Mouse (Mus musculus): ENCODE results near the gene Sla2. TPM values are rescaled to one million over a fixed set of nuclear protein-coding genes. Genes with fewer than 3 reads are reported as not detected.
"Not testable (repeated sequence)": the region's sequence is repeated elsewhere in the genome, so short reads cannot be mapped to it uniquely, and the experiment has no call there.

Sla2 gene
- polyA plus RNA-seq, 1 experiment from 2014 or later = 0.67 TPM

DNA sequence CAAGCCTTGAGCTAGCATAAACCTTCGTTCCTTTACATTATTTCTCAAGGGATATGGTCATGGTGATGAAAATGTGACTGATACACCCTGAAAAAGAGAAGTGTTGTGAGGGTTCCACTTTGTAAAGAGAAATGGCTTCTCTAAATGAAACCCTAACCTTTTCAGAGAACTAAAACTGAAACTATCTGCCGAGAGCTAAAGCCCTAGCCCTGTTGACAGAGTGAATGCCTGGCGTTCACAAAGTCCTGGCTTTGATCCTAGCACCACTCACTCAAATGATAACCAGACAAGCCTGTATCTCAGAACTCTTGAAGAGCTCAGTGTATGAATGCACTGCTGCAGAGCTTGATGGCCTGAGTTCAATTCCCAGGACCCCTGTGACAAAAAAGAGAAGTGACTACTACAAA, 29.6 kb downstream of the Sla2 start:
- DNase-seq (ENCODE audit: low spot score) = no peak
- WGBS = 84% methylated on average over 3 of the region's 3 CpGs
- H3K27ac ChIP-seq (replicated peaks) = no peak overlapping the region
- no peak overlapping the region for H3K4me3 ChIP-seq
- H3K9me3 ChIP-seq (replicated peaks) = no peaks in the 10 kb centered on the region
- H3K4me1 ChIP-seq = peaks cover 14% of the 10 kb centered on the region
- H3K27me3 ChIP-seq (ENCODE audit: low read depth, poor library complexity, severe bottlenecking) = no peaks in the 10 kb centered on the region
- peaks cover 72% of the 10 kb centered on the region for H3K36me3 ChIP-seq

- Histone ChIP-seq H3K27ac (replicated peaks) (no peak overlapping the region), H3K36me3 (peaks cover 82% of the 10 kb centered on the region), H3K27me3 (ENCODE audit: low read depth, poor library complexity, severe bottlenecking) (no peaks in the 10 kb centered on the region), H3K4me1 (peaks cover 6% of the 10 kb centered on the region), H3K4me3 (no peak overlapping the region), H3K9me3 (replicated peaks) (no peaks in the 10 kb centered on the region)
- DNase-seq (ENCODE audit: low spot score) = no peak
- WGBS = 89% methylated on average over 1 of the region's 1 CpGs
These were observed 30.7 kb downstream of the Sla2 start for GRCm38 (mm10) chr2:156856311-156856710.

DNA sequence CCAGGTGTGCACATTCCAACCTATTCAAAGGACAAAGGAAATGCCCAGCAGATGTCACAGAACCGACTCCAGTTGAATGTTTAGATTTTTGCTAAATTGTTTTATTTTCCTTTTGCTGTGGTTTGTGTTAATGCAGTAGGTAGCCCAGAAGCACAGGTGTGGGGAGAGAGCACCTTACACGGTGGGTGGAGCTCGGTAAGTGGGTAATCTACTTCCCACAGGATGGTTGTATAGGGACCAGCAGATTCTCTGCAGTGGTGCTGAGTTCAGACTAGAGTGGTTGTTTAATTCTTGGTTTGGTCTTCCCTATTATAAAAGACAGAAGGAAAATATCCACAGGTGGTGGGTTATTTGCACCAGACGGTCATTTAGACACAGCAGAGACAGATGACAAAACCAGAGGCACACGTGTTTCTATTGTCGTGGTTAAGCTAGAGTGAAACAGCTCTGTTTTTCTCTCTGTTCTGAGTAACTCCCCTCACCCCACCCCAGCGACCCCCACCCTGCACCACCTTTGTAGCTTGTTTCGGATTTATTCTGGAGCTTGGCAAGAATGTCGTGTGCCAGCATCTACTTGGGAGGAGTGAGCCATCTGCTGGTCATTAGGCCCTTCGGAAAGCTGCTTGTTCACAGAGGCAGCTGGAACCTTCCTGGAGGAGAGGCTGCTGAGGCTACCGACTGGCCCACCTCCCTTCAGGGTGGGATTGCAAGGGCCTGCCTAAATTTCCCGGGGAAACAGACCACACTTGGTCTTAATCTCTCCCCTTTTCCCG, 32.8 kb downstream of the Sla2 start:
- not testable (repeated sequence) for H3K27me3 ChIP-seq (ENCODE audit: low read depth, poor library complexity, severe bottlenecking); H3K4me3 ChIP-seq; H3K9me3 ChIP-seq (replicated peaks); H3K27ac ChIP-seq (replicated peaks); H3K4me1 ChIP-seq; DNase-seq (ENCODE audit: low spot score)
- WGBS = 68% methylated on average over 13 of the region's 13 CpGs
- H3K36me3 ChIP-seq = peaks cover 91% of the 10 kb centered on the region

DNA sequence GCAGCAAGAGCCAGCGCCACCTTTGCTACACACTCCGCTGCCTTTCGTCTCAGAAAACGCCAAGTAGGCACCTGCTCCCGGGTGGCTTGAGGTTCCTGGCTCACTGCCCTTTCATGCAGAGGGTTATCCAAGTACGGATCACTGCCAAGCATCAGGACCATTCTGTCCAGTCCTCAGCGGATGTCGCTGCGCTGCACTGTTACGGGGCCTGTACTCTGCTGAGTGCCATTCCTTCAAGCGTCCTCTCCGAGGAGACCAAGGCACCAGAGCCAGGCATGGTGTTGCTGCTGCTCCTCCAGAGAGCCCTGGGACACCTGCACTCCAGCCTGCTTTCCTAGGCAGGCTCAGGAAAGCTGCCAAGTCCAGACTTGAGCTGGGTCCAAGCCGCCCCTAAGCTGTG, 33.4 kb downstream of the Sla2 start:
- not testable (repeated sequence) for H3K9me3 ChIP-seq (replicated peaks)
- peaks cover 92% of the 10 kb centered on the region for H3K36me3 ChIP-seq

DNA sequence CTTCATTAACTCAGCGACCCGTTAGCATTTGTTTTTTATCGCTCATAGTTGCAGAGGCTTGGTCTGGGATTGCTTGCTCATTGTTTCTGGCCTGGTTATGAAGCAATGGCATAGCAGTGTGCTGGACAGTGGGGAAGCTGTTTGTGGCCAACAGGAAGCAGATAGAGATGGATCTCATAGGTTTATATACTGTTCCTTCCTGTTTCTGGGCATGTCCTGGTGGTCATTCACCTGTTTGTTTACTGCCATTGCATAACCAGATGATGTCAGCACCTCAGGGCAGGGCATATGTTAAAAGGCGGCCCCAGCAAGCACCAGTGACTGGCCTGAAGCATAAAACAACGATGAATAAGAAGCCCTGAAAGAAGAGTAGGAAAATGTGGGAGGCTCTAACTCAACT, 36.5 kb downstream of the Sla2 start:
- peaks cover 12% of the 10 kb centered on the region; the same call in 1 of the 2 replicates for H3K4me1 ChIP-seq
- no peak overlapping the region for H3K4me3 ChIP-seq
- no peak overlapping the region for H3K27ac ChIP-seq (replicated peaks)
- peaks cover 93% of the 10 kb centered on the region for H3K36me3 ChIP-seq
- H3K27me3 ChIP-seq (ENCODE audit: low read depth, poor library complexity, severe bottlenecking) = no peaks in the 10 kb centered on the region
- H3K9me3 ChIP-seq (replicated peaks) = no peaks in the 10 kb centered on the region
- no peak for DNase-seq (ENCODE audit: low spot score)
- 95% methylated on average over 5 of the region's 5 CpGs for WGBS

More for the DNA sequence above, 33.4 kb downstream of the Sla2 start:
- not testable (repeated sequence) for H3K27ac ChIP-seq (replicated peaks); H3K27me3 ChIP-seq (ENCODE audit: low read depth, poor library complexity, severe bottlenecking); H3K4me3 ChIP-seq; DNase-seq (ENCODE audit: low spot score); H3K4me1 ChIP-seq
- WGBS = 93% methylated on average over 9 of the region's 13 CpGs

GRCm38 (mm10) chr2:156848526-156849182, 38.3 kb downstream of the Sla2 start:
- no peak overlapping the region for H3K4me3 ChIP-seq
- no peak for DNase-seq (ENCODE audit: low spot score)
- no peak overlapping the region for H3K27ac ChIP-seq (replicated peaks)
- peaks cover 96% of the 10 kb centered on the region for H3K36me3 ChIP-seq
- H3K27me3 ChIP-seq (ENCODE audit: low read depth, poor library complexity, severe bottlenecking) = no peaks in the 10 kb centered on the region
- H3K9me3 ChIP-seq (replicated peaks) = no peaks in the 10 kb centered on the region
- peaks cover 28% of the 10 kb centered on the region for H3K4me1 ChIP-seq
- 89% methylated on average over 6 of the region's 6 CpGs for WGBS

DNA sequence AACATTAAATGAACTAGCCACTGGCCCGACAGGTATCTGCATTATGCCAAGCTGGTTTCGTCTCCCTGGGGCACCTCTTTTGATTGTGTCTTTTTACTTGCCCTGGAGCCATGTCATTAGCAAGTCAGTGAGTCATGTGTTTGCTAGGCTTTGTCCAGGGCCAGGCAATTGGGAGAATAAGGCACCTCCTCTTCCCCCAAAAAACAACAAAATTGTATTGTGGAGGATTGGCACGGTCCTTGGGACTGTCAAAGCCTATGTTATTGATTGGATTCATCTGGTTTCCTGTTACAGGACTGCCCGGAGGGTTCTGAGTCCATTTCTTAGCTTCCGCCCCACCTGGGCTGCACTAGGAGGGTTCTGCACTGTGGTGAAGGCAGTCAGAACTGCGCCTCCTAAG, 39.3 kb downstream of the Sla2 start:
- no peaks in the 10 kb centered on the region for H3K9me3 ChIP-seq (replicated peaks)
- peaks cover 91% of the 10 kb centered on the region for H3K36me3 ChIP-seq
- H3K4me1 ChIP-seq = peaks cover 38% of the 10 kb centered on the region
- no peak overlapping the region for H3K27ac ChIP-seq (replicated peaks)
- WGBS = 81% methylated on average over 6 of the region's 6 CpGs
- DNase-seq (ENCODE audit: low spot score) = no peak
- no peak overlapping the region for H3K4me3 ChIP-seq
- H3K27me3 ChIP-seq (ENCODE audit: low read depth, poor library complexity, severe bottlenecking) = no peaks in the 10 kb centered on the region

DNA sequence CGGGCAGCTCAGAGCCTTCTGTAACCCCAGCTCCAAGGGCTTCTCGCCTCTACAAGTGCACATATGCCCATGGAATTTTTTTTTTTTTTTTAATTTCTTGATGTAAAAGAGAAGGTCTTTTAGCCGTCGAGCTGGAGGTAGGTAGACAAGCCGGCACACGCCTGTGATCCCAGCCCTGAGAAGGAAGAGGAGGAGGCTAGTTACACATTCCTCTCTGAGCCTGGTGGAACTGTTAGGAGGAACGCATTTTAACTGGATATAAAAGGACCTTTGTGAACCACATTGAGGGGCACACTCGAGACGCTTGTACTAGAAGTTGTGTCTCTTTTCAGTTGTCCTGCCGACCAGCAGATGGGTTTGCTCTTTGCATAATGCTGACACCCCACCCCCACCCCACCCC, 42.3 kb downstream of the Sla2 start:
- Histone ChIP-seq H3K27ac (replicated peaks) (peak overlapping the region; percentile 38; the same call in 1 of the 2 replicates), H3K4me3 (peak overlapping the region; percentile 5; the same call in 1 of the 2 replicates), H3K4me1 (peaks cover 54% of the 10 kb centered on the region), H3K36me3 (peaks cover 62% of the 10 kb centered on the region), H3K9me3 (replicated peaks) (no peaks in the 10 kb centered on the region), H3K27me3 (ENCODE audit: low read depth, poor library complexity, severe bottlenecking) (no peaks in the 10 kb centered on the region)
- no peak for DNase-seq (ENCODE audit: low spot score)
- WGBS = 72% methylated on average over 10 of the region's 10 CpGs

DNA sequence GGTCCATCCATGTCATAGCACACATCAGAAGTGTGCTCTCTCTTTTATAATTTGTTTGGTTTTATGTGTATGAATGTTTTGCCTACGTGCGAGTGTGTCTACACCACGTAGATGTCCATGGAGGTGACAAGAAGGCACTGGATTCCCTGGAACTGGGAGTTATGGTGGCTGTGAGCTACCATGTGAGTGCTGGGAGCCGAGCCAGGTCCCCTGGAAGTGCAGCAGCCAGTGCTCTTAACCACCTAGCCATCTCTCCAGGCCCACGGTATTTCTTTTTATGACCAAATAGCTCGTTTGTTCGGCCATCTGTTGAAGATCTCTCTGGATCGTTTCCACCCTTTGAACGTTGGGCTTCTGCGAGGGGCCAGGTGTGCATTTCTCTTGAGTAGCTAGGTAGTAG, 43.7 kb downstream of the Sla2 start:
- 89% methylated on average over 10 of the region's 10 CpGs for WGBS
- DNase-seq (ENCODE audit: low spot score) = no peak
- no peak overlapping the region for H3K27ac ChIP-seq (replicated peaks)
- H3K4me1 ChIP-seq = peaks cover 67% of the 10 kb centered on the region
- no peaks in the 10 kb centered on the region for H3K27me3 ChIP-seq (ENCODE audit: low read depth, poor library complexity, severe bottlenecking)
- peaks cover 48% of the 10 kb centered on the region for H3K36me3 ChIP-seq
- peak overlapping the region; percentile 97; the same call in 1 of the 2 replicates for H3K4me3 ChIP-seq
- H3K9me3 ChIP-seq (replicated peaks) = no peaks in the 10 kb centered on the region

GRCm38 (mm10) chr2:156842711-156843110, 44.3 kb downstream of the Sla2 start:
- peak overlapping the region; percentile 97 for H3K4me3 ChIP-seq
- no peaks in the 10 kb centered on the region for H3K27me3 ChIP-seq (ENCODE audit: low read depth, poor library complexity, severe bottlenecking)
- peak; percentile 24 for DNase-seq (ENCODE audit: low spot score)
- no peaks in the 10 kb centered on the region for H3K9me3 ChIP-seq (replicated peaks)
- peaks cover 64% of the 10 kb centered on the region for H3K4me1 ChIP-seq
- 14% methylated on average over 11 of the region's 11 CpGs for WGBS
- peaks cover 45% of the 10 kb centered on the region for H3K36me3 ChIP-seq
- H3K27ac ChIP-seq (replicated peaks) = peak overlapping the region; percentile 99

GRCm38 (mm10) chr2:156841841-156842706, 44.9 kb downstream of the Sla2 start:
- no peaks in the 10 kb centered on the region for H3K9me3 ChIP-seq (replicated peaks)
- H3K27ac ChIP-seq (replicated peaks) = peak overlapping the region; percentile 99
- peak; percentile 61 for DNase-seq (ENCODE audit: low spot score)
- peaks cover 62% of the 10 kb centered on the region for H3K4me1 ChIP-seq
- peak overlapping the region; percentile 97 for H3K4me3 ChIP-seq
- H3K36me3 ChIP-seq = peaks cover 45% of the 10 kb centered on the region
- H3K27me3 ChIP-seq (ENCODE audit: low read depth, poor library complexity, severe bottlenecking) = no peaks in the 10 kb centered on the region
- under 1% methylated on average over 20 of the region's 20 CpGs for WGBS

DNA sequence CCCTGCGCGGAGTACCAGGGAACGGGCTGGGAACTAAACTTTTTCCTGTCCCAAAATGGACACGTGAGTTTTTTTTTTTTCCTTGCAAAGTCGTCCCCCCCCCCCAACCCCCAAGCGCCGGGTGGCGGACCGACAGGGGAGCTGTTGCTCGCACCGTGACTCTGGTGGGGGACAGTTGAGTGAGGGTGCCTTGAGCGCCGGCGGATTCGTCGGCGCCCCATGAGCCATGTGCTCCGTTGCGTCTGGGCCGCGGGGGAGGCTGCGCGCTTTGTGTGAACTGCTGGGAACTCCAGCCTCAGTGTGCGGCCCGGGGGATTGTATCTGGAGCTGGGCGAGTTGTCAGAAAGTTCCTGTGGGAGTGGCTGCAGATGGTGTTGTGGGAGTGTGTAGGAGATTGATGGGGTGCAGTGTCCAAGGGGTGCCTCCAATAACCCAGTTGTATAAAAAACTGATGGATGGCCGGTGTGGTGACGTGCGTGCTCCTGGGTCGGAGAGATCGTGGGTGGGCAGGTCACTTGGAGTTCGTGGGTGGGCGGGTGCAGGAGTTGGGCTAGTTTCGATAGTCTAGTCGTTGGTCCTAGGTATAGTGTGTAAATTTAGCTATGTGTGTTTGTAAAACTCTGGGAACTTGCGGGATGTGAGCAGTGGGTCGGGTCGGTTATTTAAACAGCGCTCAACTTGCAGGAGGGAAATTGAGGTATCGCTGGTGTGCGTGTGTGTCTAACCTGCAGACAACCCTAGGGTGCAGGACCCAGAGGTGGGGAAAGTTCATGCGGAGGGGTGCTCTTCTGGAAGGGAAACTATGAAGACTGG, 45.8 kb downstream of the Sla2 start:
- Histone ChIP-seq H3K4me3 (peak overlapping the region; percentile 97), H3K36me3 (peaks cover 45% of the 10 kb centered on the region), H3K27ac (replicated peaks) (peak overlapping the region; percentile 99), H3K4me1 (peaks cover 62% of the 10 kb centered on the region), H3K27me3 (ENCODE audit: low read depth, poor library complexity, severe bottlenecking) (no peaks in the 10 kb centered on the region), H3K9me3 (replicated peaks) (no peaks in the 10 kb centered on the region)
- under 1% methylated on average over 41 of the region's 42 CpGs for WGBS
- DNase-seq (ENCODE audit: low spot score) = peak; percentile 66
